Mouse (Mus musculus) cerebral cortex, adult 2 months (tissue): ENCODE measurements around the gene Fgfr2.

Experiments
- WGBS: fragments of 180-500 bp; shearing (Covaris S2); methylation state at CpG from one replicate; pipeline ENCODE4 v1.1.7; 2018; 5-methylcytosine and 5-hydroxymethylcytosine counted together

Gene Fgfr2

DNA sequence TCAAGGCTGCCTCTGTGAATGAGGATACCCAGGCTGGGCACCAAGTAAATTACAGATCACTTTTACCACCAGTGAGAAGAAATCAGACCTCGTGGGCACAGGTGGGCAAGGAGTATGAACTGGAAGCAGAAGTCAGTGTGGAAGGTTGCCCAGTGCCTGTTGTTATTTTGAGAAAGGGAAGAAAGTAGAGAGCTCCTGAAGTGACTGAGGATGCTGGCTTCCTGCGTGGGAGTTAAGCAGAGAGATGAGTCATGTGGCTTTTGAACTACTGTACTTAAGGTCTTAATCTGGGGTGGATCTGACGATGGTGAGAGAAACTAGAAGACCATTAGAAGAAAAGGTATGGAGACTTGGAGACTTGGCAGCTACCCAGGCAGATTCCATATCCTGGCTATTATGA, 2236.9 kb downstream of the Fgfr2 start:
- 42% methylated on average over 3 of the region's 3 CpGs for WGBS

DNA sequence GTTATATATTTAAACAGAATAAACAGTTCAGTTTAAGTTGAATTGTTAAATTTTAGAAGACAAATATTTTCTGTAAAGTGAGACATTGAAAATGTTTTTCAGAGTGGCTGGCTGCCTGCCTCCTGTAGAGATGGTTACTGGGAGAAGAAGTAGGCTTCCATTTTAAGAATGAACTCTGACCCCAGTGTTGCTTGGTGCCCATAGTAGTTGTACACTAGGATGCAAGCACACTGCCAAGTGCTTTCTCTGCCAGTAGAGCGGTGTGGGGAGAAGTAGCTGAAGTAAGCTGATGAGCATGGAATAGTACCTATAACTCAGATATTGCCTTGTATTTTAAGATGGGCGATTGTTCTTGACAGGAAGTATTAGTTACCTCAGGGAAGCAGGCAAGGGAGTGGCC, 2239.0 kb downstream of the Fgfr2 start:
- WGBS = 74% methylated on average over 2 of the region's 2 CpGs

DNA sequence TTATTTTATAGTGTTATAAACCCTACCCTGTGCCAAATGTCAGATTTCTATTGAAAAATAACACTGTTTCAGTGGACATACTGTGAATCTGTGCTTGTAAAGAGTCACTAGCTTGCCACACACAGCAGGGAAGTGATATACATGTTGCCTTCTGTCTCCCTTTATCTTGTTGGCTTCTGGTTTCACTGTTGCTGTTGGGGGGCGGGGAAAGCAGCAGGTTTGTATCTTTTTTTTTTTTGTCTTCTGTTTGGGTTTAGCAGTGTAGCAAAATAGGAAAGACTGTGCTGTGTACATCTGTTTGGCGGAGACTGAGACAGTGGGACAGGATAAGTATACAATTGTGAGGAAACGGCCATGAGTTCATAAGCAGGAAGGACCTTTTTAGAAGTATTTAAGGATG, 2255.9 kb downstream of the Fgfr2 start:
- WGBS = 36% methylated on average over 3 of the region's 3 CpGs

DNA sequence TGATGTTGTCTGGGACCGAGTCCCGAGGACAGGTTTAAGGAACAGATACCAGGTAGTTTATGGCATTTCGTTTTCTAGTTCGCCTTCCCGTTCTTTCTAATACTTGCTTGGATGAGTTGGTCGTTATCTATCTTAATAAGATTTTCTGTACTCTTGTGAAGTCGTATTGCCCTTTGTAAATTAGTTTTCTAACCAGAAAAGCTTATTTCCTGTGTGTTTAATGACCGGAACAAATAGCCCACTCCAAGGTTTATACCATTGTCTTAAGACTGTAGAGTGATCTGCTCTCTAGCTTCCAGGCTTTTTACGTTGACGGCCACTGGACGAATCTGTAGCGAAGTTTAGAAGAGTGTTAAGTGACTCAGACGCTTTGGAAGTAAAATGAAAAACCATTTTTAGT, 2256.5 kb downstream of the Fgfr2 start:
- WGBS = 4% methylated on average over 13 of the region's 13 CpGs

DNA sequence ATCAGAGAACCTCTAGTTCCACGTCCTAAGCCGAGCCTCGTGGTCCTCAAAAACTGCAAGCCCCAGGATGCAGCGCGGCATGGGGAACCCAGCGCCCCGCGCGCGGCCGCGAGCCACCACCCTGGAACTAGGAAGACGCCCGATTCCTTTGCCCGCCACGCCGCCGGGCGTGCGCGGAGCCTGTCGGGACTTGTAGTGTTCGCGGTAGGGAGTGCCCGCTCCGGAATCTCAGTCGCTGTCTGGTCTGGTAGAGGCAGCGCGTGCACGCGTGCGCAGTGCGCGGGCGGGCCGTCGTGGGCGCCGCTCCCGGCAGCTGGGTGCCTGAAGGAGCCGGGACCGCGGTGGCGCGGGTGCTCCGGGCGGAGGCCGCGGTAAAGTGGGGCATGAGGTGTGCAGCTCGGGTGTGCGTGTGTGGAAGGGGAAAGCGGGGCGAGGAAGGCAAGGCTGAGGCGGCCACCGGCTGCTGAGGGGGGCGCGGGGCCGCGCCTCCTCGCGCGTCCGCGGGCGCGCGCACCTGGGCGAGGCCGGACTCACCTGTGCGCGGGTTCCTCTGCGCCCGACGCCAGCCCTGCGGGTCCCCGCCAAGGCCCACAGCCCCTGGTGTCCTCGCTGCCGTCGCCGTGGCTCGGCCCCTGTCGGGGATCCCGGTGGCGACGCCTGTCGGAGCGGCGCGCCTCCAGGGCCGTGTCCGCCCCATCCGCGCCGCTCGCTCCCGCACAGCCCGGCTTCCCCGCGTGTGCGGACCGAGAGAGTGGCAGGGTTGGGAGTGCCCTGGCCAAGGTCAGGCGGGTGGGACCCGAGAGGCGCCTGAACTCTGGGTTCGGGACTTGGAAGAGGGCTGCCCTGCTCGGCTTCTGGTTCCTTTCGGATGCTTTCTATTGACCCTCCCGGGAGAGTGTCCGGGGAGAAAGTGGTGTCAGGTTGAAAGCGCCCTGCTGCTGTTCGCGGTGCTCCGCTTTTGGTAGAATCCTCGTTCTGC, 2257.2 kb downstream of the Fgfr2 start, which contains the start of gene Plekha1:
Gene Plekha1 (plus strand): TSS at position 144 of the 979 bp plus-strand sequence.
- under 1% methylated on average over 113 of the region's 114 CpGs for WGBS

DNA sequence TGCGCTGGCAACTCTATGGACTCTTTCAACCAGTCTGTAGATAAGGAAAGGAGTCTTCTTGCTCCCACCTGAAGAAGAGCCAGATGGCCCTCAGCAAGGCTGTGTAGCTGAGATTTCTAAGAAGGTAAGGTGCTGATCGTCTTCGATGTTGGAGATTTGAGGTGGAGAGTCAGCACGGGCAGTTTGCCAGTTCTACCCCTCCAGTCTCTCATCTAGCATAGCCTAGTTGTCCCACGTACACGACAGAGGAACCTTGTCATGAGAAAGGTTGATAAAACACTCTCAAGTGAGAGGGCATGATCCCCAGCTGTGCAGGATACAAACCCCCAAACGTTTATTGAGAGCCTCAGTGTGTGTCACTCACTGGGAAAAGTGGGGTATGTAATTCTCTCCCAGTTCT, 2258.4 kb downstream of the Fgfr2 start:
- WGBS = 76% methylated on average over 7 of the region's 7 CpGs

DNA sequence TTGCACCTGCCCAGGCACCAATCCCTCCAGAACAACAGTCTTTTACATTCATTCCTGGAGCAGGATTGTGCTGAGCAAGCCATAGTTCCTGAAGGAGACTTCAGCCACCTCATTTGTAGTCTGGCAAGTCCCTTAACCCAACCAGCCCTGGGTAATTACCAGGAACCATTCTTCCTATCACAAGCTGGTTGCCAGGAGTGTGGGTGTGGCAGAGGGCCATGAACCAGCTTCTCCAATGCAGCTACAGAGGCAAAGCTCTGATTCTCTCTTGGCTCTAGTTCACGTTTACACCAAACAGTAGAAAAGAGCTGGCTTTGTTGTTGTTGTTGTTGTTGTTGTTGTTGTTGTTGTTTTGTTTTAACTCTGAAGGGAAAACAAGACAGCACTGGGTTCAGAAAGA, 2260.6 kb downstream of the Fgfr2 start:
- WGBS = 53% methylated on average over 1 of the region's 1 CpGs

DNA sequence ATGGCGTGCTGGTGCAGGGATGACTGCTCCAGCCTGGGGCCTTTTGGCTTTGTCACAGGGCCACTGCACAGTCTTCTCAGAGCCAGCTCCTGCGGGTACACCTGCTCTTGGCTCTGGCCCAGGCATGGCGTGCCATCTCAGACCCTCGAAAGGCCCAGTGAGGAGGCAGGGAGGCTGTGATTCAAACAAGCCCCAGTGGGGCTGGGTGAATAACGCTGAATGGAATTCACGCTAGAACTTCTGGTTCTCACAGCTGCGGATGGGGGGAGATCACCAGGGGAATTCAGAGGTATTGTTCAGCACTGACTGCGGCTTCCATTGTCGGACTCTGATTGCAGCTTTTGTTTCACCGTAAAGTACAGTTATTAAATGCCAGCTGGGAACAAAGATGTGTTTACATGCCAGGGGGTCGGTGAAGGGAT, 2262.4 kb downstream of the Fgfr2 start:
- WGBS = 57% methylated on average over 11 of the region's 11 CpGs

DNA sequence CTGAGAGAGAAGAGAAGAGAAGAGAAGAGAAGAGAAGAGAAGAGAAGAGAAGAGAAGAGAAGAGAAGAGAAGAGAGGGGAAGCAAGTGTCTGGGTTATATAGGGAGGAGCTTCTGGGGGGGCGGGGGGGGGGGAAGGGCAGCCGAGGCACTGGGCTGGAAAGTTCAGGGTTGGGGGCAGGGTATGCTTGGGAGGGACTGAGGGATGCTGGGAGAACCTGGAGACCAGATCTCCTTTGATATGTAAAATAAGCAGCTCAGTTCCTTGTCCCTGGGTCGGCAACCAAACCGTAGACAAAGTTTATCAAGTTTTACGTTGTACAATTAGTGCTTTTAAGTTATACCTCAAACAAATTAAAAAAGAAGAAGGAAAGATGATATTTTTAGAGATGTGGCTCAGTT, 2263.2 kb downstream of the Fgfr2 start:
- WGBS = 62% methylated on average over 5 of the region's 5 CpGs

DNA sequence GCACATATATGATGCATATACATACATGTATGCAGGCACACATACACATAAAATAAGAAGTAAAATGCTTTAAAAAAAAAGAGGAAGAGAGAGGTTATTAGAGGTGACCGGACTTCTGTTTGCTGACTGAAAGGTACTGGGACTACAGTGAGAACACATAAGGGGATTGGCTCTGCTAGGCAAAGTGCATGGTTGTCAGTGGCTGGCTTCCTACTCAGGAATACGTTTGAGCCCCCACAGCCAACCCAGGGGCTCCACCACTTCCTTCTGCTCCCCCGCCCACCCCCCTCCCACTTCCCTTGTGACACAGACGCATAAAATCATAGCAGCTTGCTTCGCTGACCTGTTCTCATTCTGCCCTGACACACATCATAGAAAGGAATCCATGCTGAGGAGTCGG, 2265.2 kb downstream of the Fgfr2 start:
- WGBS = 75% methylated on average over 6 of the region's 6 CpGs

DNA sequence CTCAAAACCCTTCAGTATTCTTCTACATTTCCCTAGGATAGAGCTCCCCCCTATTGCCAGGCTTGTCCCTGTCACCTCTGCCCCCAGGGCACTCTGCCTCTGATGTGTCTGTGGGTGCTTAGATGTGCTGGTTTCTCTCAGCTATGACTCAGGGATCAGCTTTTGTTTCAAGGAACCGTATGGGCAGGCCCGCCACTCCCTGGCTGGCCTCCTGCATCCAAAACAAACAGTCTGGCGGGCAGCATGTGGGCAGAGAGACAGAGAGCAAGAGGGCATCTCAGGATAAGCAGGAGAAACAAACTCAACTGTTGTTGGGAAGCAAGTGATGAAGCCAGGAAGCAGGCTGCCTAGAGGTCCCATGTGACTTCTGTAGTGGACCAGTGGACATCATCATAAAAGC, 2267.5 kb downstream of the Fgfr2 start:
- WGBS = 29% methylated on average over 3 of the region's 3 CpGs

DNA sequence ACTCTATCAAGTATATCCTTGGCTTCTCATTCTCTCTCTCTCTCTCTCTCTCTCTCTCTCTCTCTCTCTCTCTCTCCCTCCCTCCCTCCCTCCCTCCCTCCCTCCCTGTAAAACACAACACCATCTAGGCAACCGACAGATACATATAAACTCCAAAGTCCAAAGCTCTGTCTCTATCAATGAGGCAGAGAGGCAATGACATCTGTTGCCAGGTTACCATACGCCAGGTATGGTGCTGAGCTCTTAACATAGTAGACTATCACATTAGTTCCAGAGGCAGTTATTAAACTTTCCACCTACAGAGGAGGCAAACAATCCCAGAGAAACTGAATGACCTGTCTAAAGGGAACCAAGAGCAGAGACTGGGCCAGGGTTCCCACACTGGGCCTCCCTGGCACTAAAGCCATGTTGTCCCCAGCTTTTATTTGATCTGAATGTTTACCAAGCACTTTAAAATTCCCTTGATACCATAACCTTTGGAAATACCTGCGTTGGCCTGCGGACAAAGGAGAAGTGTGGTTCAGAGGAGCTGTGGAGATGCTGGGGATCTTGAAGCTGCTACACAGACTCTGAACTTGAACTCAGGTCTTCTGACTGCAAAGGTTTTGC, 2268.4 kb downstream of the Fgfr2 start:
- 89% methylated on average over 4 of the region's 4 CpGs for WGBS

DNA sequence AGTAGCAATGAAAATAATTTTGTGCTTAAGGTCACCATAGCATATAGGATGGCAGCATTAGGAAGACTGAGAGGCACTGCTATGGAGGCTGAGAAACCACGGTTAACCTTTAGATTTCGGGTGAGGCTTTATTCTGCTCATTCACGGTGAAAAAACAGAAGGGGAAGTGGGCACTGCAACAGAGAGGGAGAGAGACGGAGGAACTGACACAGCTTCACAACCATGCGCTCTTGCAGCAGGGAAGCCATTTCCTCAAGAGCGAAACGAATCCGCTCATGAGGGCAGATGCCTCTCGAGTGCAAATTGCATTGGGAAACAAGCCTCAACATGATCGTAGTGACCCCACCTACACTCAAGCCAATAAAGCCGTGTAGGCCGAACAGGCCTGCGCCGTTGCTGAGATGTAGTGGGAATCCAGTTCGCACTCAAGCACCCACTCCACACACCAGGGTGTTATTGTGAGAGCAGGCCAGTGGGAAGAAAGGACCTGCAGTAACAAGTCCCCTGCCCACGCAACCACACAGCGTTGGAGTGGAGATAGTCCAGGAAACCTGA, 2275.9 kb downstream of the Fgfr2 start:
- WGBS = 74% methylated on average over 17 of the region's 17 CpGs

DNA sequence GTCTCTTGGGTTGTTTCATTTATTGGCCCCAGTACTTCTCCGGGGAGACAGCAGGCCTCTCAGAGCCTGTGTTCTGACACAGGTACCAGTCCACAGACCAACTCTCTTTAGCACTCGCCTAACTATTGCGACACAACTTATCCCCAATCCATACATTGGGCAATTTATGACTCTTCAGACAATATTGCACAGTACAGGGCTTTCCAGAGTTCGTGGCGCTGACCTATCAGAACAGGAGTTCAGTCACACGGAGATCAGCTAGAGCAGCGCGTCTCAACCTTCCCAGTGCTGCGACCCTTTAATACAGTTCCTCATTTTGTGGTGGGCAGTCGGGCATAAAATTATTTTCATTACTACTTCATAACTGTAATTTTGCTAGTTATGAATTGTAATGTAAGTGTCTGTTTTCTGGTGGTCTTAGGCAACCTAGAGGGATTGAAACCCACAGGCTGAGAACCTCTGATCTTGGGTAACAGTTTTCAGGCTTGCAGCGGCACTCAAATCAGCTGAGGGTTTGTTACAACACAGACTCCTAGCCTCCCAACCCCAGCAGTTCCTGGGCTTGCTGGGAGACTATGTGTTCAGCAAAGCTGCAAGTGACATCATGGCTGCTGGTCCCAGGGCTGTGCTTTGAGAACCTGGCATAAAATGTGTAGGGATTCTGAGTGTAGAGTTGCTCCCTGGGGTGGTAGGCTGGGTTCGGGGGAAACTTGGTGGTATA, 2283.6 kb downstream of the Fgfr2 start:
- WGBS = 97% methylated on average over 12 of the region's 12 CpGs

DNA sequence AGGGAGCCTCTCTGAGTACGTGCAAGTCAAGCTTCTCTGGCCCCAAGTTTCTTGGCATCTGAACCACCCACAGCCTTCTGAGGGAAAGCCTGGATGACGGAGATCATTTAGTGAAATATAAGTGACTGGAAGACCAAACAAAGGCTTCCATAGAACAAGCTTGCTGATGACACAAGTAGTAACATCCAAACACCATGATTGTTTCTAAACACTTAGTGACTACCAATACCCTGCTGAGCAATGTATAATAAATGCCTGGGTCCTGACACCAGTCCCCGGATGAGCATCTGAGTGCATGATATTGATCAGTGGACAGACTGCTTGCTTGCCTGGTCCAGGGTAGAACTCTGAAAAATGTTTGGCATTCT, 2284.5 kb downstream of the Fgfr2 start:
- 67% methylated on average over 3 of the region's 3 CpGs for WGBS

DNA sequence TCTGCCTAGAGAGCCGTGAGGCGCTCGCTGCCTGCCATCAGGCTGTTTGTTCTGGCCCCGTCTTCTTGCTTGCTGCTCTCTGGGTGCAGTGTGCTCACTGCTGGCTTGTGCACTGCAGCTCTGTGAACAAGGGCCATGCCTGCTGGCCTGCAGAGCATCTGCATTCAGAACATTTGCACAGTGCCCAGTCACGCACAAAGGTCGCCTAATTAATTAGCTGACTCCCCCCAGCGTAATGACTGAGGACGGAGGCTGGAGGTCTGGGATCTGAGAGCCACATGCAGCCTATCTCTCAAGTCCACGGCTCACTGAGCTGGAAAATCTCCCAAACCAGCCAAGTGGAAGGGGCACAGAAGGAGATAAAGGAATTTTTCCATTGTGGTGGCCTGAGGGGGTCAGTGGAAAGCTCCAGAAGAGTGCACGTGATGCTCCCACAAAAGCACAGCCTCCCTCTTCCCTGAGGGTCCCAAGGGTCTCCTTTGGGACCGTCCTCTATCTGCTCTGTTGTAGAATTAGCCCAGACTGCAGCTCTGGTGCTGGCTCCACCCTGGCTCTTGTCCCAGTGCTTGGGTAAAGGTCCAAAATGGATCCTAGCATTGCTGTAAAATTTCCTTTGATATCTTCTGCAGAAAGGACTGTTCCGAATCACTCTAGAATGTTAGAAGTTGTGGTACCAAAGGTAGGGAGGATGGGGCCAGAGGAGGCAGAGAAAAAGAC, 2285.1 kb downstream of the Fgfr2 start:
- WGBS = 46% methylated on average over 12 of the region's 12 CpGs

DNA sequence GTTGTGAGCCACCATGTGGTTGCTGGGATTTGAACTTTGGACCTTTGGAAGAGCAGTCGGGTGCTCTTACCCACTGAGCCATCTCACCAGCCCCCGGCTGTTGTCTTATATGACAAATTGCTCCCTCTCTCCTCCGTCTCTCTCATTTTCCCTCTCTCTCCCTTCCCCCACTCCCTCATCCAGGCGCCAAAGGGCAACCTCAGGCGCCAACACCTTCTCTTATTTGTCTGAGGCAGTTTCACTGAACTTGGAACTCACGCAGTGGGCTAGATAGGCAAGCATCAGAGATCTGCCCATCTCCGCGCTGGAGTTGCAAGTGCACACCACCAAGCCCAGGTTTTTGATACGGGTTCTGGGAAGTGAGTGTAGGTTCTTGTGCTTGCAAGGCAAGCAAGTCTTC, 2287.1 kb downstream of the Fgfr2 start:
- 90% methylated on average over 9 of the region's 9 CpGs for WGBS

DNA sequence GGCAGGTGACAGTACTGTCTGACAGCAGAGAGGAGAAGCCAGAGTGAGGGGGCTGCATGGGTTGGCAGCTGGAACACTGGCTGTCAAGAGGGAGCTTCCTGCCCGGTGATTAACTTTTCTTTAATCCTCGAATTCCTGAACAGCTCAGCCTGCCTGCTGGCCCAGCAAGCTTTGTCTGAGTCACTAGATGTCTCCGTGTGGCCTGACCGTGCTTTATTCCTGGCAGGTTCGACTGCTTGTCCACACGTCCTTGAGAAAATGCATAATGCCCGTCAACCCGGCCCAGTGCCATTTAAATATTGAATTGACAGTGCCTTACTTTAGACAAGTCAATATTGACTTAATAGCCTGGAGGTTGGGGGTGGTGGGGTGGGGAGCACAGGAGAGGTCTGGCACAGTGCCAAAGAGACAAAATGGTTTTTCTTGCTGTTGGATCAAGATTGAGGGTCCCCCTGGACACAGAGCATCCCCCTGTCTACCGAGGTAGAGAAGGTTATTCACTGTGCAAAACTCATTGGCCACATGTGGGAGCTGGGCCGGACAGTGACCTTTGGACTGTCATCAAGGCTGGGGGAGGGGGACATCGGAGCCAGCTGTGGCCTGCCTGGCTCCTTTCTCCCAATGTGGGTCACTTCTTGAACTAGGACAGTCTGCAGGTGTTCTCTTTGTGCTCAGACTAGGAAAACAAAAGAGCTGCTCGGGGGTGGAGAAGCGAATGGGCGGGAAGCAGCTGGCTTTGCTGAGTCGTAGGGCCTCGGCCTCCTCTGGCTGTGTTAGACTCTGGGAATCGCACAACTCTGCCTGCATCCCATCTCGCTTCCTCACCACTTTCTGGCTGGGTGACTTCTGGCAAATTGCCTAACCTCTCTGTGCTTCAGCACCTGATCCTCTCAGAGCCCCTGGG, 2287.9 kb downstream of the Fgfr2 start:
- WGBS = 24% methylated on average over 18 of the region's 18 CpGs

DNA sequence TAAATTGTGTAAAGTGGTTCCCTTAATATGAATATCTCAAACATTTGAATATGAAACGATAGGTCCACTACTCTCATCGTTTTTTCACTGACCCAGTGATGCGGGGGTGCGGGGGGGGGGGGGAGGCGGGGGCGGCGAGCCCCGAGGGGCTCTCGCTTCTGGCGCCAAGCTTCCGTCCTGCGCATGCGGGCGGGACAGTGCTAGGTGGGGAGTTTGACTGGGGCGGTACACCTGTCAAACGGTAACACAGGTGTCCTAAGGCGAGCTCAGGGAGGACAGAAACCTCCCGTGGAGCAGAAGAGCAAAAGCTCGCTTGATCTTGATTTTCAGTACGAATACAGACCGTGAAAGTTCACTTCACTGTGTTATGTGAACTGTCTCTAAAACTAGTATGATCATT, 2288.9 kb downstream of the Fgfr2 start:
- WGBS = 30% methylated on average over 21 of the region's 21 CpGs

DNA sequence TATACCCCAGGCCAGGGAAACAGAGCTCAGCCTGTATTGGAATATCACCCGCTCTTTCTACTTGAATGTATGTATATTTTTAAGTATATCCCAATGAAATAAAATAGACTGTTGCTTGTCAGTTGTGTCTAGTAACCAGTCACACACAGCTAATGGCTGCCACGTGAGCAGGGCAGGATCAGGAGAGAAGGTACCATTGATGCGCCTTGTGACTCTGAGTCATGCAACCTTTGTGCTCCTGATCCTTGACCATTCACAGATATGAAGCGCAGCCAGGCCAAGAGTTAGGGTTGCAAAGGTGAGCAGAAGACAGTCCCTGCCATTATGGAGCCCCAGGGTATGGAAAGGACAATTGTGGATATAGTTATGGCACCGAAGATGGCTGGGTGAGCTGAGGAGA, 2291.6 kb downstream of the Fgfr2 start:
- 98% methylated on average over 5 of the region's 5 CpGs for WGBS
